Mouse (Mus musculus): ENCODE results near the gene Vasp.

DNA sequence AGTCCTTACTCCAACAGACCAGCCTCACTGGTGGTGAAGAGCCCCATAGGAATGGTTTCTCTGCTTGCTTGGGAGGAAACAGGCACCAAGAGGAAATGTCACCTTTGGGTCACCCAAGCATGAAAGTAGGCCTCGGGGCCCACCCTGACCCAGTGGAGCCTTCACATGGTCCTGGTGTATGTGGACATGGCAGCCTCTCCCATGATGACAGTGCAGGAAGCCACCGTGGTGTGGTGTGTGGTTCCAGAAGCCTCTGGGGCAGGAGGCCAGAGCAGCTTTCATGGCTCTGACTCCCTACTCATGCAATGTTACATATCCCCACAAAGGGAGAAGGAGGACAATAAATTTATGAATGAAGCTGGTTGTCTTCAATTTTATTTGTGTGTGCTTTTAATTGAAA is 24.1 kb downstream of the Vasp start:
- TF ChIP-seq USF1 (IDR thresholded peaks at IDR 0.05; ENCODE audit: low read depth) (no peak), POLR2A (IDR thresholded peaks at IDR 0.05; ENCODE audit: insufficient read length, low read depth) (no peak)

All from myocyte (in vitro differentiated cells).